Mouse (Mus musculus) testis, postnatal 14 days (tissue): Measurements from ENCODE around the gene Hist1h2bk.

Source experiments
- DNase-seq: peaks from one replicate; pipeline ENCODE4 v3.0.0; 2021; ENCODE audit warnings: low spot score

The Hist1h2bk gene

DNA sequence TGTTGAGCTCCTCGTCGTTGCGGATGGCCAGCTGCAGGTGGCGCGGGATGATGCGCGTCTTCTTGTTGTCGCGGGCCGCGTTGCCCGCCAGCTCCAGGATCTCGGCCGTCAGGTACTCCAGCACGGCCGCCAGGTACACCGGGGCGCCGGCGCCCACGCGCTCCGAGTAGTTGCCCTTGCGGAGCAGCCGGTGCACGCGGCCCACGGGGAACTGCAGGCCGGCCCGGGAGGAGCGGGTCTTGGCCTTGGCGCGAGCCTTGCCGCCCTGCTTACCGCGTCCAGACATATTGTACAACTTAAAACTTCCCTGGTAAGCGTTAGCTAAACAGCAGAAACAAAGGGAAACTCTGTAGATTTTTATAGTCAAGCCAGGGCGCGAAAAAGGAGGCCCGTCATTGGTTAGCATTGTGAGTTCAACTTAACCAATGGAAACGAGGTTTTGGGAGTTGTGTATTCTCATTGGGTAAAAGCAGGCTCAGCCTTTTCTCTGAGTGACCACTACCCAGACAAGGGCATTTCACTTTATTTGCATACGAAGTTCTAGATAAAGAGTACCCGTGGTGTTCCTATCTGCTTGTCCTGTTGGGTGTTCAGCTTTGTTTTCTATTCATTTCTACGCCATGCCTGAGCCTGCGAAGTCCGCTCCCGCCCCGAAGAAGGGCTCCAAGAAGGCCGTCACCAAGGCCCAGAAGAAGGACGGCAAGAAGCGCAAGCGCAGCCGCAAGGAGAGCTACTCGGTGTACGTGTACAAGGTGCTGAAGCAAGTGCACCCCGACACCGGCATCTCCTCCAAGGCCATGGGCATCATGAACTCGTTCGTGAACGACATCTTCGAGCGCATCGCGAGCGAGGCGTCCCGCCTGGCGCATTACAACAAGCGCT lies at the start of gene Hist1h2bk, which contains the start of gene Hist1h2ah:
Hist1h2bk (plus strand) TSS at position 604 of the 882 bp plus-strand sequence.
Hist1h2ah (minus strand) TSS at position 302 of the 882 bp plus-strand sequence.
- peak; percentile 93 for DNase-seq

DNA sequence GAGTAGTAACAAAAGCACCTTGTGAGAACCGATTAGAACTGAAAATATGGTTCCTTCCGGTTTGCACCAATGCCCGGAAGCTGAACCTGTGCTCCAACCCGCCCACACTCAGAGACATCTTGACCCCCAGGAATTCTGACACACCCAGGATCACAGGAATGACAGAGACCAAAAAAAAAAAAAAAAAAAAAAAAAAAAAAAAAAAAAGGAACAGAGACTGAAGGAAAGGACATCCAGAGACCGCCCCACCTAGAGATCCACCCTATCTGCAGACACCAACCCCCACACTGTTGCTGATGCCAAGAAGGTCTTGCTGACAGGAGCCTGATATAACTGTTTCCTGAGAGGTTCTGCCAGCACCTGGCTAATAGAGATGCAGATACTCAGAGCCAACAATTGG lies 43.1 kb upstream of the Hist1h2bk start:
- no peak for DNase-seq

GRCm38 (mm10) chr13:21993957-21994738 lies 41.5 kb upstream of the Hist1h2bk start:
- DNase-seq = peak; percentile 62

DNA sequence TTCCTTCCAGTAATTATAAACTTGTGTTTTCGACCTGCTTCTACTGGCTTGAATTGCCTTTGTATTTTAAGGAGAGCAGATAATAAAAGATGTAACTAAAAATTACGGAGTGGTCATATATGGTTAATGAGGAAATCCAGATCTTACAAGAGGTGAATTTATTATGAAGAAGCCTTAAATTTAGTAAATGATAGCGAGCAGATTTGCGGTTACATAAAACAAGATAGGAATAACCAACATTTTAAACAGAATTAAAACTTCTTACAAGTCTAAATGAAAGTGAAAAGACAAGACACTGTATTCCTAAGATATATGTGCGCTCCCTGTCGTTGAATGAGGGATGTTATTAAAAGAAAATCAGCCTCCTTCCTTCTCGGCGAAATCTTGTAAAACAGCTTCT lies 40.8 kb upstream of the Hist1h2bk start:
- no peak for DNase-seq

DNA sequence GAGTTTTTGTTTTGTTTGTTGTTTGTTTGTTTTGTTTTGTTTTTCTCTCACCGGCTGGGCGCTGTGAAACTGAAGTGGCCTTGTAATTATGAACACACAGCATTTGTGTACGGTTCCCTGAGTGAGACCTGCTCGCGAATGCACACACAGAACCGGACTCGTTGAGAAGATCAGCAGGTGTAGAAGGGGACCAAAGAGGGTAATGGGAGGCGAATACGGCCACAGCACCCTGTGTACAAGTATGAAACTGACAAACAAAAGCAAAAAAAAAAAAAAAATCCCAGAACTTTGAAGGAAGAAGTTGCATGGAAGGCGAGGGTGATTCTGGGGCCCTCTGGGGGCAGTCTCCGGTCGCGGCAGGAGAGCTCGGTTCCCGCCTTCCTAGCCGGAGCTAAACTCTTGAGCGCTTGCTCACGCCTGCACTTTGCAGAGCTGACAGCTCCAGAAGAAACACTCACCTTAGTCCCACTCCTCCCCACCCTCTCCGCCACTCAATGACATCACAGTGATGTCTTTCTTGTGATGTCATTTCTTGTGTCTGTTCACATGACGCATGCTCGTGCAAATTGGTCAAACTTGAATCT lies 40.2 kb upstream of the Hist1h2bk start:
- DNase-seq = no peak

DNA sequence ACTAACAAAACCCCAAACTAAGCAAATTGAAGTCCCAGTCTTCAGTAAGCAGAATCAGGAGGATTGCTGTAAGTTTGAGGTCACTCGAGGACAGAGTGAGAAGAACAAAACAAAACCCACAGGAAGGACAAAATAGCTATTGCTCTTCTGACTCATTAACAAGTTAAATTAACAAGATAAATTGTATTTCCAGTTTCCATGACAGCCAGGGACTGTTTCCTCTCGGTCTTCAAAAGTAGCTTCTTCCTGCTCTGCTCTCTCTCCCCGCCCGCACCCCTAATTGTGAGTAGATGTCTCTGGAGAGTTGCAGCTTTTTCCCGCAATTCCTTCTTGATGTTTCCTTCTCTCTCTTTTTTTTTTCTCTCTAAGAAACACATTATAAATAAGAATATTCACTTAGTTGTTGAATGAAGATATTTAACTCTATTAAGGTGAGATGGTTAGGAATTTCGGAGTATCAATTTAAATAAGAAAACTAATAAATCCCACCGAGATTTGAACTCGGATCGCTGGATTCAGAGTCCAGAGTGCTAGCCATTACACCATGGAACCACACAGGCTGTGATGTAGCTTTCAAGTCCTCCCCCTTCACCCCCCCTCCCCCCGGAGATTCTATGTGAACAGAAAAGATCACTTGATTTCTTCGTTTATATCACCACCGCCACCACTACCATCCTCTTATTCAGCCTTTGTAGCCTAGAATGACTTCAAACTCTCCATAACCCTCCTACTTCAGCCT lies 39.4 kb upstream of the Hist1h2bk start:
- no peak for DNase-seq

DNA sequence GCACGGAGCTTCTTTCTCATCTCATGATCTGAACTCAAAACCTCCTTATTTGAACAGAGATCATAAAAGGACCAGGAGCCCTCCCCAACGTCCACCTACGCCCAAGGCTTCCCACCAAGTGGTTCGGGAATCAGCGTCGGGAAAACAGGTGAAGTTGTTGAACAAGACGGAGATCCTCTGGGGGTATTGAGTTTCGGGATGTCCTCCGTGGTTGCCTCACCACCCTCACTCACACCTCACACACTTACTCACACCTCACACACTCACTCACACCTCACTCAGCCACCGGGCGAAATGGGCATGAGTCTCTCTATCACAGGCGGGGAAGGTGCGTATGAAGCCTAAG lies 38.9 kb upstream of the Hist1h2bk start:
- DNase-seq = no peak

DNA sequence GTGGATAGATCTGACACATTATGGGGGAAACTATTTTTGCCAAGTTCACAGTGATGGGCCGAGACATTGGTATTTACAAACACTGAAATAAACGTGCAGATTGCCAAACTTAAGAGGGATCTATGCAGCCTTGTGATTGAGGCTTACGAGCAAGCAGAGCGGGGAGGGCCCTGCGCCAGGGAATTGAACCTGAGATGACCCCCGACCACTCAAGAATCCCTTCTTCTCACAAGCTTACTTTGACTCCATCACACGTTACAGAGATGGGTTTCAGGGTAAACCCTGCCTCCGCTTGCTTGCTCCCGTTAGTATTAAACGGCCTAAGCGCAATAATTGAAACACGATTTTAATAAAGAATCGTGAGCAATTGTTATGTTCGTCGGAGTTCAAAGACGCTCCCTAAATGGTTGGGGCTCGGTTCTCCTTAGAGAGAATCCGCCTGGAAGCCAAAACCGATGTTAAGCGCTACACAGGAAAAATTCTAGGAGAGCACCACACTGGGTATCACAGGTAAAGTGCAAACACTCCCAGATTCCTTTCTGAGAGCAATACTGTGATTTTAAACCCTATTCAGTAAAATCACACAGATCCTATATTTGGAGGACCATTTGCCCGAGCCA lies 38.4 kb upstream of the Hist1h2bk start:
- no peak for DNase-seq

DNA sequence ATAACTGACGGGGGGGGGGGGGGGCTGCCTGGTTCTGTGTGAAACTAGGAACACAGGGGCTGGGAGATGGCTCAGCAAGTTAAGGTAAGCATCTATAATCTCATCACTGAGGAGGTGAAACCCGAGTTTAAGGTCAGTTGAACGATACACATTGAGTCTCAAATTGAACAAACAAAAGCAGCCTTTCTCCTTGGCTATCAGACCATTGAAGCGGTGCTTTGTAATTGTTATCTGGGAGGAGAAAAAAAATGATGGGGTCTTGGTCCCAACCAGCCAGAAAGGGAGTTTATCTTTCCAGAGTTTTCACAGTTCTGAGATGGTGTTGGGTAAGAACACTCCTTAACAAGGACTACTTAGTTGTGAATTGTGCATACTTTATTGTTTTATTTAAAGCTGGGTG lies 37.8 kb upstream of the Hist1h2bk start:
- DNase-seq = no peak

- no peak for DNase-seq
Observed at GRCm38 (mm10) chr13:21998412-21998811, 37.3 kb upstream of the Hist1h2bk start.

GRCm38 (mm10) chr13:21999147-21999546 lies 36.5 kb upstream of the Hist1h2bk start:
- no peak for DNase-seq

- no peak for DNase-seq
Observed at GRCm38 (mm10) chr13:22001346-22001745, 34.3 kb upstream of the Hist1h2bk start.

- no peak for DNase-seq
Observed at GRCm38 (mm10) chr13:22001823-22002222, 33.8 kb upstream of the Hist1h2bk start.

GRCm38 (mm10) chr13:22005605-22006333 lies 29.9 kb upstream of the Hist1h2bk start:
- DNase-seq = peak; percentile 48

GRCm38 (mm10) chr13:22006334-22007120 lies 29.1 kb upstream of the Hist1h2bk start:
- peak; percentile 42 for DNase-seq

DNA sequence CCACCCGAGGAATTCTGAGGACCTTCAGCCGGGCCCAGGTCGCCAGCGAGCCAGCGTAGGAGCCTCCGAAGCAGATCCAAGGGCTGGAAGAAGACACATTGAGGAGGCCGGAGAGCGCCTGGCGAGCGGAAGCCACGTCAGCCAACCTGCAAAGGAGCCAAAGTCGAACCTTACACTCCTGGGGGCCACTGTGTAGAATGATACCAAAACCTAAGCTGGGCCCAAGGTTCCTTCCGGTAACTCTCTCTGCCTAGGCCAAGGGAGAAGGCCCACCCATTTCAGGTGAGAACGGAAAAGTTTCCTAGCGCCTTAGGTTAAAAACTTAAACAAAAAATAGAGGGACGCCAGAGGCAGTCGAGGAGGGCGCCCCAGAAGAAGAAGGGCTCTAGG lies 28.6 kb upstream of the Hist1h2bk start:
- no peak for DNase-seq

DNA sequence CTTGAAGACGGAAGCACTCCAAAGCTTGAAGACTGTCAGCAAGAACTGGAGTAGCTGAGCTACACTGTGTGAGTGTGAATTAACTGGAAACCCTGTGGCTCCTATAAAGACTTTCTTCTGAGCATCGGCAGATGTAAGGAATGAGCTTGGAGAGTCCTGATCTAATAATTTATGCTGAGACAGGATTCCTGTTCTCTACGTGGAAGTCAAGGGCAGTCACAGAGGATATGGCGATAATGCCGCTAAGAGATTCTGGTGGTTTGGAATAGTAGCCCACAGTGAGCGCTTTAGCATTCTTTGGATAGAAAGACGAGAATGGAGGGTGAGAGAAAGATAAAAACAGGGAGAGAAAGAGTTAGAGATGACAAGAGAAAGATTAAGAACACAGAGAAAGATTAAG lies 27.8 kb upstream of the Hist1h2bk start:
- DNase-seq = no peak

DNA sequence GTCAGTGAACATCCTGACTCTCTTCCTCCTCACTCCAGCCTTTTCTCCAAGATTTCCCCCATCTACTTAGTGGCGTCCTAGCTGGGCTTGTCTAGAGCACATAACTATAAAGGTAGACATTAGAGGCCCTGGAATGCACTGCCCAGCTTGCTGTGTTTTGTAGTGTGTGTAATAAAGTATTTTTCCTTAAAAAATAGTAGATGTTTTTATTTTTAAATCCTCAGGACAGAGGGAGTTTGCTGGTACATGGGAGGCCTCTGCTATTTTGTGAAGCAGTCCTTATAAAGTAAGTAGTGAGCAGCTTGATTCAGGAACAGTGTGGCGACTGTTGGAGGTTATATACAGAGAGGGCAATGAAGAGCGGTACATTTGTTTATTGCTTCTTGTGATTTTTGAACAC lies 27.0 kb upstream of the Hist1h2bk start:
- no peak for DNase-seq

- DNase-seq = no peak
Observed at GRCm38 (mm10) chr13:22009642-22010041, 26.0 kb upstream of the Hist1h2bk start, which contains the start of gene Prss16. Prss16 (minus strand) TSS chr13:22009742.

- DNase-seq = no peak
Observed at GRCm38 (mm10) chr13:22013716-22014115, 22.0 kb upstream of the Hist1h2bk start.
